In genomic region chr9:82760682-82761468, GRCm38 (mm10) we compare ENCODE assay signal across 16 mouse cellular contexts.
"Had no signal": no experiment of that assay in that cellular context is flagged by ENCODE, and none has a peak within 500 bp of the region (broad histone marks: within the 10 kb centered on the region; RNA-seq: fewer than 3 reads in every experiment).

No protein-coding gene starts in this region.

- H3K9me3 ChIP-seq: limb, embryonic 12.5 days; limb, embryonic 15.5 days; megakaryocyte, embryonic 14.5 days had no signal

- H3K9ac ChIP-seq: limb, embryonic 12.5 days; limb, embryonic 15.5 days; liver, embryonic 14.5 days; liver, postnatal 0 days had no signal

- DNase-seq: kidney, adult 18-20 months; kidney, adult 9 months; kidney, postnatal 14 days; kidney, postnatal 4 days; left cerebral cortex, postnatal 4 days; liver, postnatal 0 days; midbrain, embryonic 14.5 days; thymus, adult 2 months; thymus, postnatal 14 days had no signal

- H3K27ac ChIP-seq: limb, embryonic 12.5 days; limb, embryonic 15.5 days; liver, embryonic 14.5 days had no signal

- H3K4me2 ChIP-seq: limb, embryonic 12.5 days; limb, embryonic 15.5 days; liver, embryonic 11.5 days; midbrain, embryonic 11.5 days had no signal

- H3K4me1 ChIP-seq: limb, embryonic 12.5 days; limb, embryonic 15.5 days; megakaryocyte, embryonic 14.5 days had no signal

- ATAC-seq: intestine, embryonic 16.5 days; liver, postnatal 0 days had no signal

- H3K4me3 ChIP-seq: limb, embryonic 12.5 days; limb, embryonic 15.5 days; megakaryocyte, embryonic 14.5 days had no signal

- H3K27me3 ChIP-seq: limb, embryonic 12.5 days; limb, embryonic 15.5 days; megakaryocyte, embryonic 14.5 days had no signal

- H3K36me3 ChIP-seq: limb, embryonic 12.5 days; limb, embryonic 15.5 days had no signal
